In the genomic region with DNA sequence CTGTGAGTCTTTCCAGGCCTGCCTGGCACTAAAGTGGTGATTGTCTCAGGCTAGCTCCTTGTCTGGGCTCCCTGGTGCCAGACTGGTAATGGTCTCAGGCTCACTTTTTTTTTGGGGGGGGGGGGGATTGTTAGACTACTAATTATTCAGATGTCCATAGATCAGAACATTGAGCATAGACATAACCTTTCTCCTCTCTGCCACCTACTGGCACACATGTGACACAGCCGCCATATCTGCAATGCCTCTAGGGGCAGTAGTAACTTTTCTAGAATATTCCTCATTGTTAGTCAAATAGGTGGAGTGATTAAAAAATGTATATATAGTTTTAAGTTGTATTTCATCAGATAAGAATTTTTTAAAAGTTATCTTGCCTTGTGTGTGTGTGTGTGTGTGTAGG, we compare ENCODE assay signal across 8 mouse cellular contexts. TPM values are rescaled to one million over a fixed set of nuclear protein-coding genes. Genes with fewer than 3 reads are reported as not detected.
A peak's percentile ranks its signal among the peaks of the same experiment; 100 is the strongest.
DNase-seq lines count a peak whose midpoint lies in the region; ATAC-seq and TF ChIP-seq lines count a peak whose summit lies in the region.

No protein-coding gene starts in this region.

- peaks cover 28% of the 10 kb centered on the region for H3K4me1 ChIP-seq in kidney, embryonic 15.5 days
- H3K4me1 ChIP-seq in cortical plate, adult 2 months (ENCODE audit: control insufficient read depth, insufficient read depth, low read length), result no peaks in the 10 kb centered on the region

- no peaks in the 10 kb centered on the region for H3K27me3 ChIP-seq in kidney, embryonic 15.5 days
- H3K27me3 ChIP-seq in C2C12 (ENCODE audit: control insufficient read depth, insufficient read depth, insufficient read length), result no peaks in the 10 kb centered on the region

- H3ac ChIP-seq in C2C12 (ENCODE audit: control insufficient read depth, insufficient read length, low read depth), result no peak overlapping the region

- TF ChIP-seq CTCF in C2C12 (IDR thresholded peaks at IDR 0.05; ENCODE audit: control insufficient read depth, insufficient read depth, insufficient read length), result peak; percentile 72
- peak; percentile 82 for TF ChIP-seq CTCF in cortical plate, adult 2 months (IDR thresholded peaks at IDR 0.05; ENCODE audit: extremely low read depth, insufficient read depth, low read length)

- no peaks in the 10 kb centered on the region for H3K36me3 ChIP-seq in kidney, embryonic 15.5 days
- H3K36me3 ChIP-seq in C2C12 (ENCODE audit: control insufficient read depth, insufficient read depth), result no peaks in the 10 kb centered on the region

- H3K9ac ChIP-seq in kidney, embryonic 15.5 days, result no peak overlapping the region

- H3K4me3 ChIP-seq in kidney, embryonic 15.5 days (replicated peaks), result no peak overlapping the region
- H3K4me3 ChIP-seq in C2C12 (ENCODE audit: insufficient read depth, poor library complexity, severe bottlenecking), result no peak overlapping the region
- H3K4me3 ChIP-seq in cortical plate, adult 2 months (ENCODE audit: insufficient read depth, low read length), result no peak overlapping the region

- TF ChIP-seq POLR2A in cortical plate, adult 2 months (IDR thresholded peaks at IDR 0.05; ENCODE audit: extremely low read depth, insufficient read depth, low read length), result no peak

- no peak overlapping the region for H3K4me2 ChIP-seq in kidney, embryonic 15.5 days

- 50% methylated on average over 1 of the region's 1 CpGs for WGBS in kidney, embryonic 15.5 days

- no peaks in the 10 kb centered on the region for H3K79me2 ChIP-seq in C2C12 (ENCODE audit: control insufficient read depth, insufficient read depth)

- H3K27ac ChIP-seq in kidney, embryonic 15.5 days, result no peak overlapping the region
- no peak overlapping the region for H3K27ac ChIP-seq in cortical plate, adult 2 months (ENCODE audit: insufficient read depth, low read length)

- ATAC-seq in kidney, embryonic 15.5 days (replicated peaks; ENCODE audit: low FRiP score), result no peak

- peak; percentile 53 for DNase-seq in kidney, adult 11 months
- peak; percentile 48 for DNase-seq in R1 (ENCODE audit: low read depth, low spot score)
- DNase-seq in kidney, postnatal 10 days, result peak; percentile 74
- peak; percentile 80 for DNase-seq in naive thymus-derived CD4-positive, alpha-beta T cell, adult 2 months (ENCODE audit: low read depth)
- no peak for DNase-seq in layer of hippocampus, adult 8-10 months (ENCODE audit: low spot score in 2 of 2)

- H3K79me3 ChIP-seq in C2C12 (ENCODE audit: low read depth), result no peaks in the 10 kb centered on the region

- no peaks in the 10 kb centered on the region for H3K9me3 ChIP-seq in kidney, embryonic 15.5 days (replicated peaks)

TF ChIP-seq in C2C12, 6 proteins besides CTCF, POLR2A, EP300 and RAD21:
- TF ChIP-seq FOSL1 (IDR thresholded peaks at IDR 0.05; ENCODE audit: insufficient read depth, low read length, poor library complexity, severe bottlenecking), result no peak
- TF ChIP-seq MYOD1 (IDR thresholded peaks at IDR 0.05; ENCODE audit: control insufficient read depth, insufficient read length, low read depth), result no peak
- peak; percentile 20 for TF ChIP-seq USF1 (IDR thresholded peaks at IDR 0.05; ENCODE audit: low read depth)
- TF ChIP-seq MAX (IDR thresholded peaks at IDR 0.05), result peak; percentile 25

RNA-seq across cellular contexts. Expression of a gene that starts 53.3 kb away (rescaled TPM):
- 10.6 and 11.1 TPM in 2 replicates for polyA plus RNA-seq in kidney, embryonic 15.5 days (2015; fragmentation: Nextera tagmentation; extraction: Ambion mirVana)
- polyA plus RNA-seq in C2C12 (2012; fragmentation: generic; extraction: Trizol), result 5.5 TPM
- polyA plus RNA-seq in cortical plate, adult 2 months (2012; rRNA removed), result 15.4 and 16.6 TPM in 2 replicates
- total RNA-seq in layer of hippocampus, adult 8-10 months (2022), result 10 to 100 TPM; 33.7 to 36.7 (median 35.4) TPM

RNA-seq across cellular contexts. Expression of a gene that starts 58.8 kb away (rescaled TPM):
- polyA plus RNA-seq in kidney, embryonic 15.5 days (2015; fragmentation: Nextera tagmentation; extraction: Ambion mirVana), result 1.2 and 1.5 TPM in 2 replicates
- polyA plus RNA-seq in C2C12 (2012; fragmentation: generic; extraction: Trizol), result 0.33 TPM
- 1.3 and 1.6 TPM in 2 replicates for polyA plus RNA-seq in cortical plate, adult 2 months (2012; rRNA removed)
- 1 to 10 TPM; 1.2 to 3.4 (median 2.1) TPM for total RNA-seq in layer of hippocampus, adult 8-10 months (2022)

RNA-seq across cellular contexts. Expression of a gene that starts 58.9 kb away (rescaled TPM):
- polyA plus RNA-seq in kidney, embryonic 15.5 days (2015; fragmentation: Nextera tagmentation; extraction: Ambion mirVana), result 3.5 and 3.9 TPM in 2 replicates
- 1.8 TPM for polyA plus RNA-seq in C2C12 (2012; fragmentation: generic; extraction: Trizol)
- polyA plus RNA-seq in cortical plate, adult 2 months (2012; rRNA removed), result 13.9 and 14.0 TPM in 2 replicates
- total RNA-seq in layer of hippocampus, adult 8-10 months (2022), result 10 to 100 TPM; 21.4 to 27.6 (median 23.2) TPM

Comparison
In these comparisons a context has a peak if more than half of its experiments do, and no peak if none do; other contexts are left out.
1. DNase-seq: peak in kidney, adult 11 months (single experiment), R1 (single experiment), kidney, postnatal 10 days (single experiment) and naive thymus-derived CD4-positive, alpha-beta T cell, adult 2 months (single experiment); none in layer of hippocampus, adult 8-10 months (0 of 2).